Mouse (Mus musculus) bone marrow macrophage, adult 2 months (primary cell): Measurements from ENCODE around the gene Atcay.

Experiments used
- CTCF ChIP-seq: IDR thresholded peaks from 2 replicates; pipeline ENCODE4 v1.5.1; 2012; ENCODE audit warnings: low read depth, mild to moderate bottlenecking, low read length, moderate library complexity
- POLR2A ChIP-seq: IDR thresholded peaks from 2 replicates; pipeline ENCODE4 v1.6.1; 2012; ENCODE audit warnings: mild to moderate bottlenecking, low read depth, low read length, borderline replicate concordance

GRCm38 (mm10) chr10:81221402-81222015, 9.1 kb downstream of the Atcay start:
- TF ChIP-seq POLR2A (no peak), CTCF (no peak)
